Mouse (Mus musculus) erythroblast, embryonic 14.5 days (primary cell): ENCODE measurements around the gene Tfrc.

Source experiments
- GATA1 ChIP-seq: IDR thresholded peaks from 2 replicates; pipeline ENCODE4 v1.6.1; 2012; ENCODE audit warnings: low read length, inconsistent platforms, mixed read lengths
- TAL1 ChIP-seq: IDR thresholded peaks from 3 replicates; pipeline ENCODE4 v1.6.1; 2012; ENCODE audit warnings: low read length, inconsistent platforms, mixed read lengths

GRCm38 (mm10) chr16:32633486-32634012 lies 24.8 kb downstream of the Tfrc start:
- TF ChIP-seq GATA1 (no peak), TAL1 (no peak)
